Mouse (Mus musculus) thymus, adult 2 months (tissue): Measurements from ENCODE around the gene Pdxp. TPM values are rescaled to one million over a fixed set of nuclear protein-coding genes. Genes with fewer than 3 reads are reported as not detected.

Source experiments
- DNase-seq: peaks from one replicate; pipeline ENCODE4 v3.0.0; 2021
- H3K27ac ChIP-seq: fragments of 200-500 bp; 2 replicates; pipeline ENCODE4 v1.5.1; 2012; ENCODE audit warnings: low read length, control low read depth; ENCODE audit not compliant: control insufficient read depth, insufficient read depth
- H3K27me3 ChIP-seq: fragments of 200-500 bp; 2 replicates; pipeline ENCODE4 v1.6.1; 2012; ENCODE audit warnings: mild to moderate bottlenecking, low read length, moderate library complexity, mixed read lengths; ENCODE audit not compliant: control insufficient read depth, insufficient read depth
- H3K36me3 ChIP-seq: fragments of 200-500 bp; 2 replicates; pipeline ENCODE4 v1.6.1; 2012; ENCODE audit warnings: mild to moderate bottlenecking, low read length, moderate library complexity; ENCODE audit not compliant: control insufficient read depth, insufficient read depth
- H3K4me1 ChIP-seq: fragments of 200-500 bp; replicated peaks from 2 replicates; pipeline ENCODE4 v1.6.1; 2012; ENCODE audit warnings: low read length; ENCODE audit not compliant: control insufficient read depth, insufficient read depth
- H3K4me3 ChIP-seq: fragments of 200-500 bp; 2 replicates; pipeline ENCODE4 v1.5.1; 2012; ENCODE audit warnings: mild to moderate bottlenecking, low read length, control low read depth, moderate library complexity; ENCODE audit not compliant: control insufficient read depth, insufficient read depth
- CTCF ChIP-seq: fragments of 200-500 bp; IDR thresholded peaks from 2 replicates; pipeline ENCODE4 v1.5.1; 2012; ENCODE audit warnings: mild to moderate bottlenecking, control low read depth, low read length, moderate library complexity, borderline replicate concordance; ENCODE audit not compliant: control insufficient read depth, poor library complexity, insufficient read depth; ENCODE audit errors: extremely low read depth
- POLR2A ChIP-seq: fragments of 200-500 bp; IDR thresholded peaks from 2 replicates; pipeline ENCODE4 v1.6.1; 2012; ENCODE audit warnings: mild to moderate bottlenecking, low read length, control low read depth, moderate library complexity; ENCODE audit not compliant: control insufficient read depth, poor library complexity, insufficient read depth; ENCODE audit errors: extremely low read depth
- WGBS: fragments of 180-500 bp; shearing (Covaris S2); methylation state at CpG from one replicate; pipeline ENCODE4 v1.1.7; 2018; 5-methylcytosine and 5-hydroxymethylcytosine counted together
- polyA plus RNA-seq: library from polyadenylated mRNA; depleted of rRNA; stranded (reverse); fragments of >200 nt; gene quantifications from 2 replicates; pipeline ENCODE4 v1.2.3, GENCODE M21; 2012

Pdxp gene
- polyA plus RNA-seq, 1 experiment, result 72.0 TPM

- H3K36me3 ChIP-seq, result no peaks in the 10 kb centered on the region
- H3K4me1 ChIP-seq, result peaks cover 72% of the 10 kb centered on the region
- TF ChIP-seq POLR2A, result no peak
- no peak for TF ChIP-seq CTCF
- peak; percentile 74 for DNase-seq
- H3K27me3 ChIP-seq, result no peaks in the 10 kb centered on the region
- H3K4me3 ChIP-seq, result peak overlapping the region; percentile 87
- WGBS, result 3% methylated on average over 6 of the region's 6 CpGs
- peak overlapping the region; percentile 92 for H3K27ac ChIP-seq
These were observed 15.2 kb upstream of the Pdxp start for GRCm38 (mm10) chr15:78898507-78899001.

GRCm38 (mm10) chr15:78899409-78899739 lies 14.3 kb upstream of the Pdxp start, which contains the start of gene Gm49510:
Gene Gm49510, plus strand, starts transcription at chr15:78899667.
- Histone ChIP-seq H3K36me3 (peaks cover 2% of the 10 kb centered on the region), H3K4me3 (peak within 1 kb of the TSS; percentile 87), H3K4me1 (peaks cover 65% of the 10 kb centered on the region), H3K27me3 (no peaks in the 10 kb centered on the region), H3K27ac (peak within 1 kb of the TSS; percentile 92)
- 2% methylated on average over 20 of the region's 20 CpGs for whole genome bisulfite sequencing
- DNase-seq, result no peak
- TF ChIP-seq POLR2A (no peak), CTCF (no peak)

GRCm38 (mm10) chr15:78899740-78900584 lies 13.8 kb upstream of the Pdxp start, which contains the start of gene Sh3bp1:
Gene Sh3bp1, plus strand, starts transcription at chr15:78899768.
- H3K36me3 ChIP-seq, result peaks cover 8% of the 10 kb centered on the region
- H3K27ac ChIP-seq, result peak within 1 kb of the TSS; percentile 92
- WGBS, result under 1% methylated on average over 47 of the region's 47 CpGs
- peak within 1 kb of the TSS; percentile 87 for H3K4me3 ChIP-seq
- peak; percentile 83 for TF ChIP-seq POLR2A
- no peak for TF ChIP-seq CTCF
- no peaks in the 10 kb centered on the region for H3K27me3 ChIP-seq
- DNase-seq, result peak; percentile 83
- H3K4me1 ChIP-seq, result peaks cover 59% of the 10 kb centered on the region

GRCm38 (mm10) chr15:78900585-78901421 lies 12.9 kb upstream of the Pdxp start:
- TF ChIP-seq POLR2A, result no peak
- no peak for TF ChIP-seq CTCF
- DNase-seq, result no peak
- 34% methylated on average over 18 of the region's 18 CpGs for WGBS
- H3K4me1 ChIP-seq, result peaks cover 50% of the 10 kb centered on the region
- peak overlapping the region; percentile 87 for H3K4me3 ChIP-seq
- 0 out of 2 replicates have a peak overlapping the region, but pooled peaks have one; percentile 23 for H3K27ac ChIP-seq
- no peaks in the 10 kb centered on the region for H3K27me3 ChIP-seq
- H3K36me3 ChIP-seq, result peaks cover 15% of the 10 kb centered on the region

- WGBS, result 76% methylated on average over 8 of the region's 8 CpGs
- H3K4me3 ChIP-seq, result peak overlapping the region; percentile 87; the same call in 1 of the 2 replicates
- DNase-seq, result no peak
These were observed 12.3 kb upstream of the Pdxp start for GRCm38 (mm10) chr15:78901422-78901789.

GRCm38 (mm10) chr15:78903243-78903642 lies 10.5 kb upstream of the Pdxp start:
- no peak for TF ChIP-seq POLR2A
- TF ChIP-seq CTCF, result peak; percentile 54; the same call in 1 of the 2 replicates
- H3K4me3 ChIP-seq, result no peak overlapping the region
- WGBS, result 6% methylated on average over 2 of the region's 2 CpGs
- peak; percentile 86 for DNase-seq
- peaks cover 34% of the 10 kb centered on the region for H3K36me3 ChIP-seq
- no peaks in the 10 kb centered on the region for H3K27me3 ChIP-seq
- H3K4me1 ChIP-seq, result peaks cover 28% of the 10 kb centered on the region
- H3K27ac ChIP-seq, result no peak overlapping the region

More at GRCm38 (mm10) chr15:78901422-78901789, 12.3 kb upstream of the Pdxp start:
- peaks cover 17% of the 10 kb centered on the region for H3K36me3 ChIP-seq
- H3K4me1 ChIP-seq, result peaks cover 44% of the 10 kb centered on the region
- no peaks in the 10 kb centered on the region for H3K27me3 ChIP-seq
- TF ChIP-seq CTCF, result no peak
- no peak for TF ChIP-seq POLR2A
- H3K27ac ChIP-seq, result no peak overlapping the region

GRCm38 (mm10) chr15:78908399-78908798 lies 5.3 kb upstream of the Pdxp start:
- Histone ChIP-seq H3K4me1 (peaks cover 5% of the 10 kb centered on the region), H3K36me3 (peaks cover 53% of the 10 kb centered on the region), H3K27me3 (no peaks in the 10 kb centered on the region), H3K27ac (no peak overlapping the region), H3K4me3 (no peak overlapping the region)
- DNase-seq, result no peak
- TF ChIP-seq POLR2A (no peak), CTCF (no peak)
- WGBS, result 95% methylated on average over 7 of the region's 7 CpGs
